Mouse (Mus musculus) CH12.LX (cell line): Measurements from ENCODE around the gene Sema3g. TPM values are rescaled to one million over a fixed set of nuclear protein-coding genes. Genes with fewer than 3 reads are reported as not detected.

Source experiments
- DNase-seq: peaks from one replicate; pipeline ENCODE4 v3.0.0-alpha.2; 2013; ENCODE audit errors: extremely low read depth
- H3K27ac ChIP-seq: 2 replicates; pipeline ENCODE4 v1.5.1; 2012; ENCODE audit warnings: low read depth, mild to moderate bottlenecking, control low read depth, moderate library complexity; ENCODE audit not compliant: insufficient read depth
- H3K27me3 ChIP-seq: replicated peaks from 2 replicates; pipeline ENCODE3; 2012; ENCODE audit warnings: inconsistent platforms
- H3K36me3 ChIP-seq, 2 experiments: replicated peaks in 1 of 2; 2 replicates each; pipeline versions ENCODE3 to v1.6.1; 2012; ENCODE audit warnings: inconsistent platforms in 1 of 2, low read length in 1 of 2, mild to moderate bottlenecking in 1 of 2, mixed read lengths in 1 of 2, moderate library complexity in 1 of 2; ENCODE audit not compliant: control insufficient read depth in 1 of 2, insufficient read depth in 1 of 2
- H3K4me1 ChIP-seq, 2 experiments: 2 replicates each; pipeline ENCODE4 v1.6.1; 2012; ENCODE audit warnings: inconsistent platforms in 1 of 2, moderate library complexity in 1 of 2; ENCODE audit not compliant: insufficient read depth in 2 of 2, control insufficient read depth in 1 of 2
- H3K4me2 ChIP-seq: 2 replicates; pipeline ENCODE4 v1.6.1; 2012; ENCODE audit warnings: low read depth, mild to moderate bottlenecking, control low read depth; ENCODE audit not compliant: poor library complexity, insufficient read depth, severe bottlenecking
- H3K4me3 ChIP-seq, 3 experiments: fragments of 150-350 bp in 1 of 3; sonication (generic) in 1 of 3; replicated peaks in 1 of 3; 2 replicates each; pipeline versions ENCODE3 to v1.5.1; 2011 to 2012; ENCODE audit warnings: low read depth in 2 of 3, low read length in 2 of 3, mild to moderate bottlenecking in 2 of 3, moderate library complexity in 2 of 3, control low read depth in 1 of 3, improper control_type of control experiment in 1 of 3, inconsistent platforms in 1 of 3, mixed read lengths in 1 of 3; ENCODE audit not compliant: poor library complexity in 1 of 3
- H3K79me2 ChIP-seq: replicated peaks from 2 replicates; pipeline ENCODE4 v1.6.1; 2012; ENCODE audit warnings: mild to moderate bottlenecking, moderate library complexity; ENCODE audit not compliant: control insufficient read depth, poor library complexity, insufficient read depth, severe bottlenecking; ENCODE audit errors: extremely low read depth
- H3K9ac ChIP-seq: 2 replicates; pipeline ENCODE4 v1.6.1; 2012; ENCODE audit warnings: low read depth, mild to moderate bottlenecking, control low read depth, moderate library complexity; ENCODE audit not compliant: insufficient read depth
- H3K9me3 ChIP-seq: replicated peaks from 2 replicates; pipeline ENCODE3; 2012; ENCODE audit warnings: low read length, inconsistent platforms, mixed read lengths
- CHD1 ChIP-seq: IDR thresholded peaks from 2 replicates; pipeline ENCODE4 v1.6.1; 2012; ENCODE audit warnings: low read depth, low read length, improper control_type of control experiment, inconsistent platforms
- CTCF ChIP-seq, 2 experiments: IDR thresholded peaks in 1 of 2; conservative IDR thresholded peaks in 1 of 2; 2 replicates each; pipeline ENCODE4 v1.5.1; 2011 to 2012; ENCODE audit warnings: low read depth in 2 of 2, low read length in 2 of 2, improper control_type of control experiment in 1 of 2, inconsistent platforms in 1 of 2, mild to moderate bottlenecking in 1 of 2, moderate library complexity in 1 of 2
- ETS1 ChIP-seq: conservative IDR thresholded peaks from 2 replicates; pipeline ENCODE4 v1.6.1; 2012; ENCODE audit warnings: low read depth, mild to moderate bottlenecking, inconsistent platforms, low read length, improper control_type of control experiment, moderate library complexity
- GABPA ChIP-seq: IDR thresholded peaks from 2 replicates; pipeline ENCODE4 v1.6.1; 2012; ENCODE audit warnings: low read depth, low read length, improper control_type of control experiment, inconsistent platforms; ENCODE audit not compliant: insufficient replicate concordance
- KAT2A ChIP-seq: IDR thresholded peaks from 2 replicates; pipeline ENCODE4 v1.6.1; 2012; ENCODE audit warnings: low read length, improper control_type of control experiment, inconsistent platforms; ENCODE audit not compliant: insufficient replicate concordance
- MAFK ChIP-seq: IDR thresholded peaks from 2 replicates; pipeline ENCODE4 v1.6.1; 2011; ENCODE audit warnings: low read length, improper control_type of control experiment; ENCODE audit not compliant: insufficient replicate concordance
- MAX ChIP-seq: IDR thresholded peaks from 2 replicates; pipeline ENCODE4 v1.6.1; 2011; ENCODE audit warnings: low read length, improper control_type of control experiment
- MEF2A ChIP-seq: IDR thresholded peaks from 2 replicates; pipeline ENCODE4 v1.6.1; 2014; ENCODE audit warnings: low read depth, mild to moderate bottlenecking, inconsistent platforms, low read length, improper control_type of control experiment, borderline replicate concordance
- MXI1 ChIP-seq: IDR thresholded peaks from 2 replicates; pipeline ENCODE4 v1.6.1; 2011; ENCODE audit warnings: mild to moderate bottlenecking, low read depth, low read length, improper control_type of control experiment
- MYC ChIP-seq: IDR thresholded peaks from 2 replicates; pipeline ENCODE4 v1.6.1; 2011; ENCODE audit warnings: low read depth, mild to moderate bottlenecking, improper control_type of control experiment, low read length
- NRF1 ChIP-seq: IDR thresholded peaks from 2 replicates; pipeline ENCODE4 v1.6.1; 2014; ENCODE audit warnings: low read depth, mild to moderate bottlenecking, inconsistent platforms, low read length, improper control_type of control experiment, moderate library complexity
- POLR2AphosphoS2 ChIP-seq: IDR thresholded peaks from 2 replicates; pipeline ENCODE4 v1.6.1; 2011; ENCODE audit warnings: low read depth, low read length, improper control_type of control experiment
- RAD21 ChIP-seq: IDR thresholded peaks from 2 replicates; pipeline ENCODE4 v1.6.1; 2011; ENCODE audit warnings: low read depth, mild to moderate bottlenecking, low read length, improper control_type of control experiment, moderate library complexity
- SIN3A ChIP-seq: IDR thresholded peaks from 2 replicates; pipeline ENCODE4 v1.6.1; 2012; ENCODE audit warnings: low read length, improper control_type of control experiment, inconsistent platforms
- SMC3 ChIP-seq: IDR thresholded peaks from 2 replicates; pipeline ENCODE4 v1.6.1; 2011; ENCODE audit warnings: low read depth, low read length, improper control_type of control experiment
- TCF12 ChIP-seq: IDR thresholded peaks from 2 replicates; pipeline ENCODE4 v1.6.1; 2014; ENCODE audit warnings: low read depth, mild to moderate bottlenecking, inconsistent platforms, low read length, improper control_type of control experiment
- ZC3H11A ChIP-seq: IDR thresholded peaks from 2 replicates; pipeline ENCODE4 v1.6.1; 2012; ENCODE audit warnings: low read depth, mild to moderate bottlenecking, inconsistent platforms, low read length, improper control_type of control experiment
- ZKSCAN1 ChIP-seq: IDR thresholded peaks from 2 replicates; pipeline ENCODE4 v1.6.1; 2012; ENCODE audit warnings: low read depth, inconsistent platforms, low read length, improper control_type of control experiment, borderline replicate concordance
- dilution Hi-C: fragments of 300-500 bp; cut with MboI; formaldehyde crosslinking; loops from 2 replicates; pipeline ENCODE4 v1.14.3; 2020; ENCODE audit warnings: low sequenced_read_pairs; ENCODE audit not compliant: extremely low pct_unique_long_range_greater_than_20kb, extremely low pct_ligation_motif_present
- in situ Hi-C: fragments of 300-500 bp; cut with MboI; formaldehyde crosslinking; loops from 3 replicates; pipeline ENCODE4 v1.14.3; 2019; ENCODE audit warnings: low sequenced_read_pairs, low pct_ligation_motif_present, low pct_unique_long_range_greater_than_20kb, mixed read lengths
- polyA plus RNA-seq: library from polyadenylated mRNA; unstranded; fragments of >175 nt; gene quantifications from 2 replicates; pipeline ENCODE4 v1.2.1, GENCODE M21; 2012; ENCODE audit warnings: low read depth; ENCODE audit not compliant: insufficient read length
- total RNA-seq, 2 experiments: library from RNA; depleted of rRNA; stranded (reverse); fragments of 300-350 nt in 1 of 2; fragments of >200 nt in 1 of 2; gene quantifications; 2 replicates each; pipeline ENCODE4 v1.2.3; 2012 to 2014

The Sema3g gene
- total and polyA plus RNA-seq, 3 experiments, result 0.36 to 1.1 (median 0.94) TPM

- dilution Hi-C loops, result no loop called here
- DNase-seq, result no peak
- Histone ChIP-seq H3K4me3 (no peak overlapping the region), H3K79me2 (peaks cover 14% of the 10 kb centered on the region), H3K4me1 (peaks cover 2 to 25% of the 10 kb centered on the region in 2 experiments; a peak in 3 of 4 replicates), H3K9me3 (no peaks in the 10 kb centered on the region), H3K36me3 (peaks cover 57 to 90% of the 10 kb centered on the region in 2 experiments), H3K27ac (no peak overlapping the region), H3K4me2 (no peak overlapping the region), H3K9ac (no peak overlapping the region), H3K27me3 (no peaks in the 10 kb centered on the region)
- in situ Hi-C loops, result no loop called here
- TF ChIP-seq ETS1, result no peak
- TF ChIP-seq MAX, result no peak
- no peak for TF ChIP-seq TCF12
- TF ChIP-seq RAD21, result no peak
- TF ChIP-seq ZC3H11A, result no peak
- TF ChIP-seq POLR2AphosphoS2, result no peak
- TF ChIP-seq SIN3A, result no peak
- no peak for TF ChIP-seq MXI1
- TF ChIP-seq CTCF (conservative IDR thresholded peaks at IDR 0.05 in 1 of 2, IDR thresholded peaks at IDR 0.05 in 1 of 2; ENCODE audit: low read depth in 2 of 2, low read length in 2 of 2), result no peak
- no peak for TF ChIP-seq MAFK
- TF ChIP-seq SMC3, result no peak
- no peak for TF ChIP-seq KAT2A
- no peak for TF ChIP-seq MEF2A
- no peak for TF ChIP-seq GABPA
- TF ChIP-seq NRF1, result no peak
Observed at GRCm38 (mm10) chr14:31194441-31194840, 23.2 kb upstream of the Sema3g start.

DNA sequence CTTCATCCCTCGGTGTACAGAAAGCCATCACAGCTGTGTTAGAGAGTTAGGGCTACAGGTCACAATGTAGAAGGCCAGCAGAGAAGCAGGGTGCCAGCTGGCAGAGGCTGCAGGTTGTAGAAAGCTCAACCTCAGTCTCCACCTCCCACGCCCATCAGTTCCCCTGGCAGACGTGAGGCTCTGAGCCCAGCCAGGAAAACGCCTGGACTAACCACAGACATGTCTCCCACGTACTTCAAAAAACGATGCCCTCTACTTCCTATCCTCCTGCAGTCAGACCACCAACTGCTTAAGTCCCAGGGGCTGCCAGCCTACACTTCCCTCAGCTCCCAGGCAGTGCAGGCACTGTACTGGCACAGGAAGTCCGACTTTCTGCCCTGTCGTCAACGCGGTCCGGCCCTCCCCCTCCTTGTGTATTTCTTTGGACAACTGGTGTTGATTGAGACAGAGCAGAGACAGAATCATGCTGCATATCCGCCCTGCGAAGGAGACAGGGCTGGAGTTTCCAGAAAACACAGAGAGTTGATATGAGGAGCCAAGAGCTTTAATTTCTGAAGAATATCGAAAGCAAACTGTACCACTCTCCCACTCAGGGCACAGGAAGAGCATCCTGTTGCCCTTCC lies 22.7 kb upstream of the Sema3g start:
- Histone ChIP-seq H3K27ac (no peak overlapping the region), H3K4me3 (no peak overlapping the region), H3K79me2 (peaks cover 14% of the 10 kb centered on the region), H3K4me1 (peaks cover 2 to 27% of the 10 kb centered on the region in 2 experiments; a peak in 3 of 4 replicates), H3K9ac (no peak overlapping the region), H3K36me3 (peaks cover 52 to 90% of the 10 kb centered on the region in 2 experiments), H3K27me3 (no peaks in the 10 kb centered on the region), H3K4me2 (no peak overlapping the region), H3K9me3 (no peaks in the 10 kb centered on the region)
- in situ Hi-C loops (no loop called here), dilution Hi-C loops (no loop called here)
- DNase-seq, result no peak
- TF ChIP-seq ZKSCAN1 (no peak), MEF2A (no peak), MYC (no peak), CHD1 (no peak), KAT2A (no peak)
